Mouse (Mus musculus) T-helper 17 cell (primary cell): ENCODE results near the gene Olfr110.
"Not testable (repeated sequence)": the region's sequence is repeated elsewhere in the genome, so short reads cannot be mapped to it uniquely, and the experiment has no call there.

Experiments used
- in situ Hi-C, 2 experiments: fragments of 300-600 bp; cut with MboI, MseI; formaldehyde crosslinking; loops; 1 replicate in 1 of 2; 2 replicates in 1 of 2; pipeline ENCODE4 v1.15.1; 2025; ENCODE audit warnings: high pct_unique_total_duplicates in 2 of 2

The Olfr110 gene

DNA sequence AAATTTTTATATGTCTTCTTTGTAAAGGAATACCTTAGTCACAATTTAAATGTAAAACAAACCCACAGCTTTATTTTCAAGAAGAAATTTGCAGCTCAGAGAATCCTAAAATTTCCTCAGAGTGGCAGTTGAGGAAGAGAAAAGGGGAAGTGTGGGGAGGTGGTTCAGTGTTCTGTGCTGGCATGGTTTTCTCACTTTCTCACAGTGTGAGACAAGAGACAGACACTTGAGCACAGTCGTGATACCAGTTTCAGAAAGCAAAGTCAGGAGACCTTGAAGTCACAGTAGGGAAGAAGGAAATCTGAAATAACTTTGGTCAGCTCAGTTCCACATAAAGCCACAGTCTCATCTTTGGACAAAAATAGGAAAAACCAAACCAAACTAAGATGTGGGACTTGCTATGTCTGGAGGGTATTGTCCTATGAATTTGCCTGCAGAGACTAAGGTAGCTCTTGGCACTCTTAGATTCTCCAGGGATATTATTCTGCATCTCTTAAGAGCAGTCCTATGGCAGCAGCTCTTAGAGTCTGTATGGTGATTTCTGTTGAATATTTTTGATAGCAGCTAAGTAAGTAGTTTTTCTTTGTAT, at the start of gene Olfr110:
TSS of gene Olfr110 (plus strand) at position 539 of the 589 bp plus-strand sequence.
- in situ Hi-C loops = loop anchor here in 1 of 2 experiments (10.0 kb wide), 2 partner anchors 57 to 1493 kb away; no protein-coding TSS in a partner anchor

DNA sequence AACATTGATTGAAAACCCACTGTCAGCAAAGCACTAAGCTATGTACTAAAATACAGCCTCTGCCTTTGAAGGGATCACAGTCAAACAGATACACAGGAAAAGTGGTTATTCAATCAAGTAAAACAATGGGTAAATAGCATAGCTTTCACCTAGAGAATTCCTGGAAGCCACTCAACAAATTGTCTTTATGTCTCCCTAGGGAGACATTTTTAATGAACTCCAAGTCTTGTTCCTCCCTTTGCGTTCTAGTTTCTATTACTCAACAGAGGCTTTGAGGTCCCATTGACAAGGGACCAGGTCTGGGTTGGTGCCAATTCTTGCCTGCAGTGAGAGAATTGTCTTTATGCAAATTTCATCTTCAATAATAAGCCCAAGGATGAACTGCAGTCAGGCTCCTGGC, 47.1 kb upstream of the Olfr110 start, which contains the start of gene Olfr108:
TSS of gene Olfr108 (plus strand) at position 301 of the 400 bp plus-strand sequence.
- in situ Hi-C loops = no loop called here

DNA sequence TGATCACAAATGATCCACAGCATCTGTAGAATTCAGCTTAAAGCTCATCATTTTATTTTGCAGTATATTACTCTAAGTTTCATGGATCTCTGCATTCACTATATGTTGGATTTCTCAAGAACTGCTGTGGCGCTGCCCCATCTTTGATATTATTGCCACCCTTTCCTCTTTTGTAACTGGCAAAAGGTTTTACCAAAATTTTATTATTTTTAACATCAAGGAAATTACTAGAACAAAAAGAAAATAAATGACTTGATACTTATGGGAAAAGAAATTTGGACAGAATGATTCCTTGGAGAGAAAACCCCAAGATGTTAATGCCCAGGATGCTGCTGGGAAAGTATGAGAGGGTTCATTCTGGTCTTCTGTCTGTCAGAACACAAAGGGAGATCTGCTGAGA, 33.7 kb upstream of the Olfr110 start, which contains the start of gene Olfr109:
TSS of gene Olfr109 (plus strand) at position 301 of the 400 bp plus-strand sequence.
- in situ Hi-C loops = no loop called here

DNA sequence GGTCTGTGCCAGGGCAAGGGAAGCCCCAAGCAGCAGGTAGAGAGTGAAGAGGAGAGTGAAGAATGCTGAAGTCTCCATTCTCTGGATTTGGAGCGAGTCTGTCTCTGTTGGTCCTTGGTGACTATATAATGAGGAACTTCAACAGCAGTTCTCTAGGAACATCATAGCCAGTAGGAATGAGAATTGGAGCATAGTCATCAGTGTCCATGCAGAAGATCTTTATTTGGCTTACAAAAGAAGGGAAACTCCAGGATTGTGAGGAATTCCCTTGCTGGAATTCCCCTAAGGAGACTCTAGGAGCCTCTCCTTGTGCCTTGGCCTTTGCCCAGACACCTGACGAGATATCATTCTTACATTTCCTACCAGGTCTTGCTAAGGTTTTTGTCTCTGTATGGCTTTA, 8.8 kb upstream of the Olfr110 start, which contains the start of gene H2-M2:
TSS of gene H2-M2 (minus strand) at position 101 of the 400 bp plus-strand sequence.
- in situ Hi-C loops = no loop called here

DNA sequence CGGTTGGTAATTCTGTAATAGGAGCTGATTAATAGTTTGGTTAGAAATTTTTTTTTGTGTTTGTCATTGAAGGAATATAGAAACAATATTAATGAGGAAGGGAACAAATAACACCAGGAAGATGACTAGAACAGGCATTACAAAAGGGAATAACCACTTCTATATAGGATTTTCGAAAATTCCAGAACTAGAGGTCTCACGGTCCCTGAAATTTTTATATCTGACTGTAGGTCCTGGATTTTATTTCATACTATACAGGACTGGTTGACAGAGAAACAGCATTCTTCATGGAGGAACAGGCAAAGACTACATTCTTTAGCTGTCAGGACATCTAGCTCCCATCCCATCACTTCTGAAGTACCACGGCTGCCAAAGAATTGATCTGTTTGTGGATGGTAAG, 15.5 kb downstream of the Olfr110 start, which contains the start of gene Olfr111:
TSS of gene Olfr111 (plus strand) at position 301 of the 400 bp plus-strand sequence.
- in situ Hi-C loops = no loop called here

DNA sequence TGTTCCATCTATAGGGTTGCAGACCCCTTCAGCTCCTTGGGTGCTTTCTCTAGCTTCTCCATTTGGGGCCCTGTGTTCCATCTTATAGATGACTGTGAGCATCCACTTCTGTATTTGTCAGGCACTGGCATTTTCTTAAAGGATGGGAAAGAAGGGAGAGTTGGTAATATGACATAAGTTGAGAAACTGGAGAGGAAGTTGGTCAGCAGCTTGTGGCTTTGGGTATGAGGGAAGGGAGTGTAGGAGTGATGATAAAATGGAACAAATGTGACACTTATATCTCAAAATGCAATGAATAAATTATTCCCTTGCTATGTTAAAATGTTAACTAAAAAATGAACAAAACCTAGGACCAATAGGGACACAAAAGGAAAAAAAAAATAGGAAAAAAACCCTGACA, 32.3 kb downstream of the Olfr110 start:
- in situ Hi-C loops = not testable (repeated sequence)

DNA sequence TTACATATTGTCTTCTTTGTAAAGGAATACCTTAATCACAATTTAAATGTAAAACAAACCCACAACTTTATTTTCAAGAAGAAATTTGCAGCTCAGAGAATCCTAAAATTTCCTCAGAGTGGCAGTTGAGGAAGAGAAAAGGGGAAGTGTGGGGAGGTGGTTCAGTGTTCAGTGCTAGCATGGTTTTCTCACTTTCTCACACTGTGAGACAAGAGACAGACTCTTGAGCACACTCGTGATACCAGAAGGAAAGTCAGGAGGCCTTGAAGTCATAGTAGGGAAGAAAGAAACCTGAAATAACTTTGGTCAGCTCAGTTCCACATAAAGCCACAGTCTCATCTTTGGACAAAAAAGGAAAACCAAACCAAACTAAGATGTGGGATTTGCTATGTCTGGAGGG, 33.2 kb downstream of the Olfr110 start:
- in situ Hi-C loops = not testable (repeated sequence)

DNA sequence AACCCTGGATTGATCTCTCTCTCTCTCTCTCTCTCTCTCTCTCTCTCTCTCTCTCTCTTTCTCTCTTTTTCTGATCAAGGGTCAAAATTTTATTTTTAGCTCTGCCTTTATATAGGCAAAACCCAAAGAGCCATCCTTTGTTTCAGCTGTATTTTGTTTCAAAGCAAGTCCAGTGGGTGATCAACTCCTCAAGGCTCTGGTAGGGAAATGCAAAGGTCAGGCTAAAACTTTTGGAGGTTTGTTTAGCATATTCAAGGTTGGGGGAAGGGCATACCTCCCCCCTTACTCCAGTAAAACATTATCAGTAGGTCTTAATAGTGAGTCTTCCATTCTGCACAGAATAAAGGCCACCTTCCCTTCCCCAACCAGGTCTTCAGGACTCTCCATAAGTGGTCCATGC, 42.9 kb downstream of the Olfr110 start:
- in situ Hi-C loops = no loop called here

DNA sequence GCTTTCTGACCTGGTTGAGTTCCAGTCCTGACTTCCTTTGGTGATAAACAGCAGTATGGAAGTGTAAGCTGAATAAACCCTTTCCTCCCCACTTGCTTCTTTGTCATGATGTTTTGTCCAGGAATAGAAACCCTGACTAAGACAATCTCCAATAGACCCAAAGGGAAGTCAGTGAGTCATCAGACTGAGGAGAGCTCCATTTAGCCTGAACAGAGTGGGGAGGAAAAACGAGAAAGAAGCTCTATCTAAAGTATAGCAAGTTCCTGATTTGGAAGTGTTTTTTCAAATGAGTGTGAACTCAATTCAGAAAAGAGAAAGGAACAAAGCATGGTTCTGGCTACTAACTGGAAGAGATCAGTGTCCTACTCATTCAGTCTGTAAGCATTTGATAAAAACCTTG, 46.1 kb downstream of the Olfr110 start:
- in situ Hi-C loops = not testable (repeated sequence)

DNA sequence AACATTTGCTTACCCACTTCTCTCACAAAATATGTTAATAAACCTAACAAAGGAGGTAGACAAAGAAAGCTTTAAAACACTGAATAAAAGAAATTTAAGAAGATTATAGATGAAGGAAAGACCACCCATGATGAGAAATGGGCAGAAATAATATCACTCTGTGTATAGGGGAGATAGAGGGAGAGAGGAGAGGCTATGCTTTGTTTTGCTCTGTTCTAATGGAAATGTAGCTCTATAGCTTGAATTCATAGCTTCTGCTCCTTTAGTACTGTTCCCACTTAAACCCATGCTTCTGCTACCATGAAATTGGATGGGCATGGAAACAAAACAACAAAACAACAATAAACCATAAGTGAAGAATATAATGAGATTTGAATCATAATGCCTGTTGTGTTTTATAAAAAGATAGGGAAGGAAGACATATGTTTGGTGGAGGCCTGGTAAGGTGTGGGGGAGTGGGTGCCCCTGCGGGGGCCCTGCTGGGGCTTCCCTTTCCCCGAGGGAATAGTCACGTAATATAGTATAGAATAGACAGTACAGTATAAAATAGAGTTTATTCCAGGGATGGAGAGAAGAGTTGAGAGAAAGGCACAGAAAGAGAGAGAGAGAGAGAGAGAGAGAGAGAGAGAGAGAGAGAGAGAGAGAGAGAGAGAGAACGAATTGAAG, 49.3 kb downstream of the Olfr110 start:
- in situ Hi-C loops = no loop called here

DNA sequence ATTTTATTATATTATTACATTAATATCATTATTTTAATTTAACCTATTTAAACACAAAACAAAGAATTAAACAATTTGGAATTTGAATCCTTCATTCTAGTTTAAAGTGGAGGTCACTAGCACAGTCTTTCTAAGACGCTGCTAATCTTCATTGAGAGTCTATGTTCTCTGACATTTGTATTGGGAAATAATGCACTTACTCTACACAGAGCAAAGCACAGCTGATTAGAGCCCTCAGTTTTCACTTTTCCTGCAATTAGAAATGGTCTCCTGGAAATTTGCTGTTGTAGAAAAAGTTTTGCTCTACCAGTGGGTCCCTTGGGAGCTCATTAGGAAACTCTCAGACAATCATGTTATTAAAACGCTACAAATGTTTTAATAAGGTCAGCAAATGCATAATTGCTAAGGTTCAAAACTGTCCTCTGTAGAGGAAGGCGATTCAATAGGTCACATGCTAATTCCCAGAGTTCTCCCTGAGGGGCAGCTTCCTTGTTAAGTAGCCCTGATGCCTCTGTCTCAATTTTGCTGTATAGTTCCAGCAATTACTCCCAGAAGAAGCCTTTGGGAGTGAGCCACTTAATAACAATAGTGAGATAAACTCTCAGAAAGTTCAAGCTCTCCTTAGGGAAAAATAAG, 51.6 kb downstream of the Olfr110 start:
- in situ Hi-C loops = no loop called here
